Mouse (Mus musculus): ENCODE data around the gene Cga. TPM values are rescaled to one million over a fixed set of nuclear protein-coding genes. Genes with fewer than 3 reads are reported as not detected.

Cga gene
- polyA plus RNA-seq, 2 experiments = not detected

- 94% methylated on average over 25 of the region's 25 CpGs for WGBS
- Histone ChIP-seq H3K4me3 (replicated peaks; ENCODE audit: low read length) (no peak overlapping the region), H3K9ac (ENCODE audit: low read depth, low read length, severe bottlenecking) (no peak overlapping the region), H3K27me3 (ENCODE audit: control insufficient read depth, insufficient read depth, low read length) (no peaks in the 10 kb centered on the region), H3K36me3 (ENCODE audit: control insufficient read depth, insufficient read depth, low read length) (no peaks in the 10 kb centered on the region), H3K4me2 (replicated peaks; ENCODE audit: low read depth, low read length, severe bottlenecking) (no peak overlapping the region), H3K9me3 (ENCODE audit: control insufficient read depth, low read length) (no peaks in the 10 kb centered on the region), H3K27ac (replicated peaks; ENCODE audit: low read depth, low read length) (no peak overlapping the region), H3K4me1 (ENCODE audit: control insufficient read depth, insufficient read depth, low read length) (no peaks in the 10 kb centered on the region)
- ATAC-seq (ENCODE audit: low FRiP score, low read depth) (no peak), DNase-seq (ENCODE audit: low spot score) (no peak)
- TF ChIP-seq POLR2A (IDR thresholded peaks at IDR 0.05; ENCODE audit: borderline replicate concordance, extremely low read depth, insufficient read depth, insufficient read length) = no peak
Measured at GRCm38 (mm10) chr4:34941046-34941445, 47.5 kb downstream of the Cga start.

DNA sequence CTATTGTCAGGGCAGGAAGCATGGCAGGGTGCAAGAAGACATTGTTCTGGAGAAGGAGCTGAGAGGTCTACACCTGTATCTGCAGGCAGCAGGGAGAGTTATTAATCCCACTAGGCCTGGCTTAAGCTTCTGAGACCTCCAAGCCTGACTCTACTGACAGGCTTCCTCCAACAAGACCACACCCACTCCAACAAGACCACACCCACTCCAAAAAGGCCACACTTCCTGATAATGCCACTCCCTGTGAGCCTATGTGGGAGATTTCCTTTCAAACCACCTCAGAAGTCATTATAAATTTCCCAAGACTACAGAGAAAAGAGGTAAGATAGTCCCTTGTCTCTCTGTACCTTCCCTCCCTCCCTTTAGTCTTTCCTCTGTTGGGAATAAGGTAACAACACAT, 53.6 kb downstream of the Cga start:
- Histone ChIP-seq H3K4me2 (replicated peaks; ENCODE audit: low read depth, low read length, severe bottlenecking) (no peak overlapping the region), H3K4me3 (replicated peaks; ENCODE audit: low read length) (no peak overlapping the region), H3K9me3 (ENCODE audit: control insufficient read depth, low read length) (no peaks in the 10 kb centered on the region), H3K27ac (replicated peaks; ENCODE audit: low read depth, low read length) (no peak overlapping the region), H3K36me3 (ENCODE audit: control insufficient read depth, insufficient read depth, low read length) (no peaks in the 10 kb centered on the region), H3K27me3 (ENCODE audit: control insufficient read depth, insufficient read depth, low read length) (no peaks in the 10 kb centered on the region), H3K9ac (ENCODE audit: low read depth, low read length, severe bottlenecking) (no peak overlapping the region), H3K4me1 (ENCODE audit: control insufficient read depth, insufficient read depth, low read length) (no peaks in the 10 kb centered on the region)
- ATAC-seq (ENCODE audit: low FRiP score, low read depth) (no peak), DNase-seq (ENCODE audit: low spot score) (no peak)
- no peak for TF ChIP-seq POLR2A (IDR thresholded peaks at IDR 0.05; ENCODE audit: borderline replicate concordance, extremely low read depth, insufficient read depth, insufficient read length)

- Histone ChIP-seq H3K4me2 (replicated peaks; ENCODE audit: low read depth, low read length, severe bottlenecking) (no peak overlapping the region), H3K9ac (ENCODE audit: low read depth, low read length, severe bottlenecking) (no peak overlapping the region), H3K27ac (replicated peaks; ENCODE audit: low read depth, low read length) (no peak overlapping the region), H3K9me3 (ENCODE audit: control insufficient read depth, low read length) (no peaks in the 10 kb centered on the region), H3K27me3 (ENCODE audit: control insufficient read depth, insufficient read depth, low read length) (no peaks in the 10 kb centered on the region), H3K4me3 (replicated peaks; ENCODE audit: low read length) (no peak overlapping the region), H3K36me3 (ENCODE audit: control insufficient read depth, insufficient read depth, low read length) (0 out of 2 replicates have a peak, but pooled peaks cover 3% of the 10 kb centered on the region), H3K4me1 (ENCODE audit: control insufficient read depth, insufficient read depth, low read length) (no peaks in the 10 kb centered on the region)
- no peak for TF ChIP-seq POLR2A (IDR thresholded peaks at IDR 0.05; ENCODE audit: borderline replicate concordance, extremely low read depth, insufficient read depth, insufficient read length)
- DNase-seq (ENCODE audit: low spot score) (no peak), ATAC-seq (ENCODE audit: low FRiP score, low read depth) (no peak)
- 79% methylated on average over 10 of the region's 10 CpGs for WGBS
Measured at GRCm38 (mm10) chr4:34953716-34954115, 60.1 kb downstream of the Cga start.

Other genes starting within 250 kb of the Cga start
- gene Slc35a1, start 206.3 kb upstream of the Cga start, polyA plus RNA-seq (2012; rRNA removed) = 24.7 and 26.8 TPM in 2 replicates
- gene Slc35a1, start 206.3 kb upstream of the Cga start, polyA plus RNA-seq (2014; fragmentation: Nextera tagmentation; extraction: Ambion mirVana) = 34.5 and 39.4 TPM in 2 replicates
- 0.20 and 0.27 TPM in 2 replicates for gene Cfap206, start 163.6 kb upstream of the Cga start, polyA plus RNA-seq (2012; rRNA removed)
- gene Cfap206, start 163.6 kb upstream of the Cga start, polyA plus RNA-seq (2014; fragmentation: Nextera tagmentation; extraction: Ambion mirVana) = 0.76 TPM in 1 of 2 replicates, not detected in the other
- not detected in 2 replicates for gene Gm136, start 137.5 kb upstream of the Cga start, polyA plus RNA-seq (2012; rRNA removed)
- gene Gm136, start 137.5 kb upstream of the Cga start, polyA plus RNA-seq (2014; fragmentation: Nextera tagmentation; extraction: Ambion mirVana) = not detected in 2 replicates
- 14.5 and 20.1 TPM in 2 replicates for gene Smim8, start 115.4 kb upstream of the Cga start, polyA plus RNA-seq (2012; rRNA removed)
- gene Smim8, start 115.4 kb upstream of the Cga start, polyA plus RNA-seq (2014; fragmentation: Nextera tagmentation; extraction: Ambion mirVana) = 50.2 and 53.2 TPM in 2 replicates
- 10.3 and 11.9 TPM in 2 replicates for gene Zfp292, start 10.8 kb upstream of the Cga start, polyA plus RNA-seq (2012; rRNA removed)
- 23.2 and 27.3 TPM in 2 replicates for gene Zfp292, start 10.8 kb upstream of the Cga start, polyA plus RNA-seq (2014; fragmentation: Nextera tagmentation; extraction: Ambion mirVana)

Data from limb, embryonic 14.5 days (tissue).